Mouse (Mus musculus): ENCODE results near the gene Ell2.

Gene Ell2

GRCm38 (mm10) chr13:75809957-75810356, 103.4 kb downstream of the Ell2 start:
- DNase-seq (ENCODE audit: low read depth), result no peak

GRCm38 (mm10) chr13:75817183-75817582, 110.6 kb downstream of the Ell2 start:
- no peak for DNase-seq (ENCODE audit: low read depth)

GRCm38 (mm10) chr13:75818486-75818885, 111.9 kb downstream of the Ell2 start:
- no peak for DNase-seq (ENCODE audit: low read depth)

- no peak for DNase-seq (ENCODE audit: low read depth)
These were observed 112.6 kb downstream of the Ell2 start for GRCm38 (mm10) chr13:75818945-75819706.

GRCm38 (mm10) chr13:75819898-75820297, 113.3 kb downstream of the Ell2 start:
- DNase-seq (ENCODE audit: low read depth), result no peak

Data from induced T-regulatory cell, adult 2 months (primary cell).